Mouse (Mus musculus): ENCODE data around the gene Zfp747. TPM values are rescaled to one million over a fixed set of nuclear protein-coding genes. Genes with fewer than 3 reads are reported as not detected.
"Not testable (repeated sequence)": the region's sequence is repeated elsewhere in the genome, so short reads cannot be mapped to it uniquely, and the experiment has no call there.

Zfp747 gene
- polyA plus RNA-seq, 1 experiment, result not detected

- H3K4me1 ChIP-seq (ENCODE audit: control insufficient read depth, insufficient read depth, low read length), result no peaks in the 10 kb centered on the region; the same call in 1 of the 2 replicates
- no peak for TF ChIP-seq POLR2A (IDR thresholded peaks at IDR 0.05; ENCODE audit: insufficient read depth, low read depth, low read length)
- H3K4me3 ChIP-seq (ENCODE audit: insufficient read depth, low read depth, low read length), result no peak overlapping the region
- WGBS, result 61% methylated on average over 3 of the region's 3 CpGs
- no peak overlapping the region for H3K27ac ChIP-seq (ENCODE audit: insufficient read depth, low read depth, low read length)
Observed at GRCm38 (mm10) chr7:127400355-127400754, 24.5 kb upstream of the Zfp747 start.

- Histone ChIP-seq H3K4me3 (ENCODE audit: insufficient read depth, low read depth, low read length) (peak overlapping the region; percentile 58), H3K27ac (ENCODE audit: insufficient read depth, low read depth, low read length) (peak overlapping the region; percentile 39; the same call in 1 of the 2 replicates), H3K4me1 (ENCODE audit: control insufficient read depth, insufficient read depth, low read length) (peaks cover 9% of the 10 kb centered on the region)
- 8% methylated on average over 7 of the region's 7 CpGs for WGBS
- TF ChIP-seq CTCF (IDR thresholded peaks at IDR 0.05; ENCODE audit: insufficient read depth, low read depth, low read length) (no peak), POLR2A (IDR thresholded peaks at IDR 0.05; ENCODE audit: insufficient read depth, low read depth, low read length) (no peak)
Observed at GRCm38 (mm10) chr7:127393944-127394333, 18.1 kb upstream of the Zfp747 start.

- Histone ChIP-seq H3K27ac (ENCODE audit: insufficient read depth, low read depth, low read length) (peak within 1 kb of the TSS; percentile 86), H3K4me1 (ENCODE audit: control insufficient read depth, insufficient read depth, low read length) (peaks cover 9% of the 10 kb centered on the region), H3K4me3 (ENCODE audit: insufficient read depth, low read depth, low read length) (peak within 1 kb of the TSS; percentile 87)
- under 1% methylated on average over 45 of the region's 45 CpGs for WGBS
- TF ChIP-seq CTCF (IDR thresholded peaks at IDR 0.05; ENCODE audit: insufficient read depth, low read depth, low read length) (no peak), POLR2A (IDR thresholded peaks at IDR 0.05; ENCODE audit: insufficient read depth, low read depth, low read length) (no peak)
Observed at GRCm38 (mm10) chr7:127393157-127393943, 17.5 kb upstream of the Zfp747 start, which contains the start of gene E430018J23Rik. E430018J23Rik (minus strand) TSS chr7:127393629.

- Histone ChIP-seq H3K4me3 (ENCODE audit: insufficient read depth, low read depth, low read length) (peak overlapping the region; percentile 87), H3K4me1 (ENCODE audit: control insufficient read depth, insufficient read depth, low read length) (peaks cover 9% of the 10 kb centered on the region), H3K27ac (ENCODE audit: insufficient read depth, low read depth, low read length) (no peak overlapping the region)
- WGBS, result 83% methylated on average over 8 of the region's 8 CpGs
- TF ChIP-seq CTCF (IDR thresholded peaks at IDR 0.05; ENCODE audit: insufficient read depth, low read depth, low read length) (no peak), POLR2A (IDR thresholded peaks at IDR 0.05; ENCODE audit: insufficient read depth, low read depth, low read length) (no peak)
Observed at GRCm38 (mm10) chr7:127392251-127392824, 16.5 kb upstream of the Zfp747 start.

GRCm38 (mm10) chr7:127391538-127391937, 15.7 kb upstream of the Zfp747 start:
- no peak overlapping the region for H3K27ac ChIP-seq (ENCODE audit: insufficient read depth, low read depth, low read length)
- H3K4me3 ChIP-seq (ENCODE audit: insufficient read depth, low read depth, low read length), result no peak overlapping the region
- peaks cover 9% of the 10 kb centered on the region for H3K4me1 ChIP-seq (ENCODE audit: control insufficient read depth, insufficient read depth, low read length)
- TF ChIP-seq POLR2A (IDR thresholded peaks at IDR 0.05; ENCODE audit: insufficient read depth, low read depth, low read length) (no peak), CTCF (IDR thresholded peaks at IDR 0.05; ENCODE audit: insufficient read depth, low read depth, low read length) (no peak)
- WGBS, result 94% methylated on average over 16 of the region's 16 CpGs

GRCm38 (mm10) chr7:127390306-127390705, 14.5 kb upstream of the Zfp747 start:
- peaks cover 17% of the 10 kb centered on the region for H3K4me1 ChIP-seq (ENCODE audit: control insufficient read depth, insufficient read depth, low read length)
- H3K4me3 ChIP-seq (ENCODE audit: insufficient read depth, low read depth, low read length), result no peak overlapping the region
- 66% methylated on average over 7 of the region's 7 CpGs for WGBS
- no peak overlapping the region for H3K27ac ChIP-seq (ENCODE audit: insufficient read depth, low read depth, low read length)
- TF ChIP-seq CTCF (IDR thresholded peaks at IDR 0.05; ENCODE audit: insufficient read depth, low read depth, low read length), result no peak
- no peak for TF ChIP-seq POLR2A (IDR thresholded peaks at IDR 0.05; ENCODE audit: insufficient read depth, low read depth, low read length)

GRCm38 (mm10) chr7:127388201-127388600, 12.4 kb upstream of the Zfp747 start:
- H3K27ac ChIP-seq (ENCODE audit: insufficient read depth, low read depth, low read length); H3K4me3 ChIP-seq (ENCODE audit: insufficient read depth, low read depth, low read length): not testable (repeated sequence)
- H3K4me1 ChIP-seq (ENCODE audit: control insufficient read depth, insufficient read depth, low read length), result peaks cover 17% of the 10 kb centered on the region

- no peak within 1 kb of the TSS; the same call in 1 of the 2 replicates for H3K27ac ChIP-seq (ENCODE audit: insufficient read depth, low read depth, low read length)
- H3K4me1 ChIP-seq (ENCODE audit: control insufficient read depth, insufficient read depth, low read length), result peaks cover 9% of the 10 kb centered on the region
- 11% methylated on average over 38 of the region's 38 CpGs for WGBS
- peak within 1 kb of the TSS; percentile 67 for H3K4me3 ChIP-seq (ENCODE audit: insufficient read depth, low read depth, low read length)
- 0 out of 2 replicates have a peak, but pooled peaks have one; percentile 26 for TF ChIP-seq POLR2A (IDR thresholded peaks at IDR 0.05; ENCODE audit: insufficient read depth, low read depth, low read length)
- TF ChIP-seq CTCF (IDR thresholded peaks at IDR 0.05; ENCODE audit: insufficient read depth, low read depth, low read length), result no peak
Observed at GRCm38 (mm10) chr7:127386641-127387392, 11.0 kb upstream of the Zfp747 start, which contains the start of gene 9130019O22Rik. 9130019O22Rik (minus strand) TSS chr7:127387166.

GRCm38 (mm10) chr7:127385560-127385959, 9.7 kb upstream of the Zfp747 start:
- not testable (repeated sequence) for H3K4me3 ChIP-seq (ENCODE audit: insufficient read depth, low read depth, low read length); H3K4me1 ChIP-seq (ENCODE audit: control insufficient read depth, insufficient read depth, low read length); H3K27ac ChIP-seq (ENCODE audit: insufficient read depth, low read depth, low read length)
- WGBS, result 94% methylated on average over 4 of the region's 4 CpGs
